Mouse (Mus musculus) brain, embryonic 14.5 days (tissue): ENCODE data around the gene Slc39a2. TPM values are rescaled to one million over a fixed set of nuclear protein-coding genes. Genes with fewer than 3 reads are reported as not detected.
"Not testable (repeated sequence)": the region's sequence is repeated elsewhere in the genome, so short reads cannot be mapped to it uniquely, and the experiment has no call there.

ENCODE experiments used
- DNase-seq: peaks from one replicate; pipeline ENCODE4 v3.0.0-alpha.2; 2011; ENCODE audit warnings: low read depth
- CTCF ChIP-seq: fragments of 200-500 bp; IDR thresholded peaks from 2 replicates; pipeline ENCODE4 v1.5.1; 2012; ENCODE audit warnings: inconsistent platforms, mild to moderate bottlenecking, moderate library complexity, borderline replicate concordance; ENCODE audit not compliant: insufficient read depth, insufficient read length; ENCODE audit errors: extremely low read depth
- POLR2A ChIP-seq: fragments of 200-500 bp; IDR thresholded peaks from 2 replicates; pipeline ENCODE4 v1.6.1; 2012; ENCODE audit warnings: mild to moderate bottlenecking, inconsistent platforms, borderline replicate concordance; ENCODE audit not compliant: poor library complexity, insufficient read depth, insufficient read length, severe bottlenecking; ENCODE audit errors: extremely low read depth
- polyA plus RNA-seq: library from polyadenylated mRNA; depleted of rRNA; stranded (reverse); fragments of >200 nt; gene quantifications from 2 replicates; pipeline ENCODE4 v1.2.3, GENCODE M21; 2012; rRNA removed

Gene Slc39a2
- 12.1 and 15.3 TPM in 2 replicates for polyA plus RNA-seq

- TF ChIP-seq CTCF (no peak), POLR2A (no peak)
- no peak for DNase-seq
These were observed at the start of gene Slc39a2 for GRCm38 (mm10) chr14:51892191-51892939. Gene Slc39a2 (plus strand): TSS chr14:51892889.

- DNase-seq, result no peak
- TF ChIP-seq POLR2A, result no peak
- no peak for TF ChIP-seq CTCF
These were observed 48.8 kb upstream of the Slc39a2 start for GRCm38 (mm10) chr14:51843882-51844281.

- no peak for DNase-seq
- TF ChIP-seq POLR2A (no peak), CTCF (no peak)
These were observed 46.1 kb upstream of the Slc39a2 start for GRCm38 (mm10) chr14:51846566-51846965.

GRCm38 (mm10) chr14:51851006-51851405 lies 41.7 kb upstream of the Slc39a2 start:
- TF ChIP-seq CTCF, result peak; percentile 56; the same call in 1 of the 2 replicates
- DNase-seq, result peak; percentile 21

GRCm38 (mm10) chr14:51853399-51853798 lies 39.3 kb upstream of the Slc39a2 start, which contains the start of gene Ear6:
Gene Ear6 (plus strand): TSS chr14:51853699.
- TF ChIP-seq CTCF (no peak), POLR2A (no peak)
- DNase-seq, result no peak

- not testable (repeated sequence) for DNase-seq
These were observed 37.4 kb upstream of the Slc39a2 start for GRCm38 (mm10) chr14:51855280-51855679.

- peak; percentile 45; the same call in 1 of the 2 replicates for TF ChIP-seq CTCF
- peak; percentile 17 for DNase-seq
These were observed 29.1 kb upstream of the Slc39a2 start for GRCm38 (mm10) chr14:51863603-51864002.

GRCm38 (mm10) chr14:51870756-51871155 lies 21.9 kb upstream of the Slc39a2 start:
- TF ChIP-seq CTCF (no peak), POLR2A (no peak)
- no peak for DNase-seq

- no peak for TF ChIP-seq CTCF
- no peak for TF ChIP-seq POLR2A
- DNase-seq, result peak; percentile 7
These were observed 20.9 kb upstream of the Slc39a2 start for GRCm38 (mm10) chr14:51871741-51872140.

- TF ChIP-seq POLR2A, result no peak
- TF ChIP-seq CTCF, result no peak
- no peak for DNase-seq
These were observed 15.2 kb upstream of the Slc39a2 start for GRCm38 (mm10) chr14:51877517-51877916.

GRCm38 (mm10) chr14:51883527-51884030 lies 9.1 kb upstream of the Slc39a2 start:
- TF ChIP-seq CTCF (peak; percentile 34; the same call in 1 of the 2 replicates), POLR2A (no peak)

GRCm38 (mm10) chr14:51884031-51884544 lies 8.6 kb upstream of the Slc39a2 start:
- TF ChIP-seq CTCF, result no peak
- peak; percentile 70 for DNase-seq

More at GRCm38 (mm10) chr14:51883527-51884030, 9.1 kb upstream of the Slc39a2 start:
- DNase-seq, result peak; percentile 90
